Mouse (Mus musculus) cortical plate, adult 2 months (tissue): ENCODE data around the gene Sphk2.

Source experiments
- CTCF ChIP-seq: fragments of 200-500 bp; IDR thresholded peaks from 2 replicates; pipeline ENCODE4 v1.5.1; 2011; ENCODE audit warnings: mild to moderate bottlenecking, control low read depth, low read length; ENCODE audit not compliant: insufficient read depth; ENCODE audit errors: extremely low read depth
- POLR2A ChIP-seq: fragments of 200-500 bp; IDR thresholded peaks from 2 replicates; pipeline ENCODE4 v1.6.1; 2011; ENCODE audit warnings: mild to moderate bottlenecking, low read length, control low read depth; ENCODE audit not compliant: insufficient read depth; ENCODE audit errors: extremely low read depth

GRCm38 (mm10) chr7:45704046-45704559, 13.7 kb downstream of the Sphk2 start:
- TF ChIP-seq CTCF (no peak), POLR2A (peak; percentile 88)
